Mouse (Mus musculus) gastrocnemius, adult 2 months (tissue): ENCODE results near the gene Serinc2. TPM values are rescaled to one million over a fixed set of nuclear protein-coding genes. Genes with fewer than 3 reads are reported as not detected.

Source experiments
- DNase-seq: peaks from one replicate; pipeline ENCODE4 v3.0.0; 2022
- H3K27ac ChIP-seq: fragments of 200-600 bp; 2 replicates; pipeline ENCODE4 v1.8.1; 2022; ENCODE audit warnings: mild to moderate bottlenecking
- H3K4me3 ChIP-seq: fragments of 200-600 bp; 2 replicates; pipeline ENCODE4 v1.8.1; 2022; ENCODE audit warnings: mild to moderate bottlenecking, moderate library complexity
- CTCF ChIP-seq: fragments of 200-600 bp; IDR thresholded peaks from 2 replicates; pipeline ENCODE4 v1.8.1; 2022; ENCODE audit warnings: antibody characterized with exemption, mild to moderate bottlenecking, moderate library complexity
- intact Hi-C: fragments of 180-260 bp; cut with DNase I; formaldehyde crosslinking; loops from one replicate; pipeline ENCODE4 v1.15.1; 2025
- total RNA-seq, 2 experiments: library from RNA; stranded (reverse); gene quantifications; 2 replicates each; pipeline ENCODE4 v1.2.3; 2021

Serinc2 gene
- total RNA-seq, 2 experiments from 2014 or later = 48.0 to 70.7 TPM

GRCm38 (mm10) chr4:130242956-130243355 lies 36.0 kb downstream of the Serinc2 start:
- Histone ChIP-seq H3K4me3 (no peak overlapping the region), H3K27ac (no peak overlapping the region)
- no peak for TF ChIP-seq CTCF
- DNase-seq = no peak
- intact Hi-C loops = no loop called here

- no peak for DNase-seq
- no peak overlapping the region for H3K4me3 ChIP-seq
- peak; percentile 9; the same call in 1 of the 2 replicates for TF ChIP-seq CTCF
- H3K27ac ChIP-seq = no peak overlapping the region
- intact Hi-C loops = no loop called here
These were observed 38.3 kb downstream of the Serinc2 start for GRCm38 (mm10) chr4:130240695-130241094.

GRCm38 (mm10) chr4:130237607-130238006 lies 41.4 kb downstream of the Serinc2 start:
- no peak for DNase-seq
- intact Hi-C loops = no loop called here

GRCm38 (mm10) chr4:130236361-130236760 lies 42.6 kb downstream of the Serinc2 start:
- intact Hi-C loops = no loop called here
- Histone ChIP-seq H3K27ac (no peak overlapping the region), H3K4me3 (no peak overlapping the region)
- TF ChIP-seq CTCF = no peak
- DNase-seq = no peak

More at GRCm38 (mm10) chr4:130237607-130238006, 41.4 kb downstream of the Serinc2 start:
- Histone ChIP-seq H3K27ac (no peak overlapping the region), H3K4me3 (no peak overlapping the region)
- TF ChIP-seq CTCF = no peak

GRCm38 (mm10) chr4:130224071-130224470 lies 54.9 kb downstream of the Serinc2 start:
- Histone ChIP-seq H3K4me3 (no peak overlapping the region), H3K27ac (no peak overlapping the region)
- no peak for TF ChIP-seq CTCF
- no peak for DNase-seq
- intact Hi-C loops = no loop called here

- H3K27ac ChIP-seq = no peak within 1 kb of the TSS
- TF ChIP-seq CTCF = no peak
- H3K4me3 ChIP-seq = no peak within 1 kb of the TSS
- intact Hi-C loops = no loop called here
- no peak for DNase-seq
These were observed 56.8 kb downstream of the Serinc2 start, which contains the start of gene Gm853 for GRCm38 (mm10) chr4:130222179-130222578. Gm853 (minus strand) TSS chr4:130222401.

- intact Hi-C loops = no loop called here
- no peak overlapping the region for H3K4me3 ChIP-seq
- DNase-seq = no peak
- no peak for TF ChIP-seq CTCF
- no peak overlapping the region for H3K27ac ChIP-seq
These were observed 58.8 kb downstream of the Serinc2 start for GRCm38 (mm10) chr4:130220176-130220575.

- DNase-seq = no peak
- intact Hi-C loops = no loop called here
- no peak overlapping the region for H3K4me3 ChIP-seq
- no peak overlapping the region for H3K27ac ChIP-seq
- no peak for TF ChIP-seq CTCF
These were observed 63.6 kb downstream of the Serinc2 start for GRCm38 (mm10) chr4:130215392-130215791.

GRCm38 (mm10) chr4:130213857-130214256 lies 65.1 kb downstream of the Serinc2 start:
- no peak overlapping the region for H3K4me3 ChIP-seq
- intact Hi-C loops = no loop called here
- no peak for DNase-seq
- H3K27ac ChIP-seq = no peak overlapping the region
- no peak for TF ChIP-seq CTCF

- no peak for DNase-seq
- no peak overlapping the region for H3K4me3 ChIP-seq
- intact Hi-C loops = no loop called here
- H3K27ac ChIP-seq = no peak overlapping the region
- no peak for TF ChIP-seq CTCF
These were observed 65.8 kb downstream of the Serinc2 start for GRCm38 (mm10) chr4:130213197-130213596.

GRCm38 (mm10) chr4:130212421-130212820 lies 66.6 kb downstream of the Serinc2 start:
- no peak for DNase-seq
- Histone ChIP-seq H3K27ac (no peak overlapping the region), H3K4me3 (no peak overlapping the region)
- no peak for TF ChIP-seq CTCF
- intact Hi-C loops = no loop called here

- TF ChIP-seq CTCF = no peak
- no peak overlapping the region for H3K27ac ChIP-seq
- no peak for DNase-seq
- intact Hi-C loops = no loop called here
- H3K4me3 ChIP-seq = no peak overlapping the region
These were observed 67.1 kb downstream of the Serinc2 start for GRCm38 (mm10) chr4:130211870-130212269.

Other genes starting within 250 kb of the Serinc2 start
- gene Col16a1, start 231.4 kb downstream of the Serinc2 start, total RNA-seq = 1 to 10 TPM; 3.5 to 7.9 TPM
- 10 to 100 TPM; 37.3 to 37.5 TPM for gene Pef1, start 176.6 kb downstream of the Serinc2 start, total RNA-seq
- not detected for gene Hcrtr1, start 139.8 kb downstream of the Serinc2 start, total RNA-seq
- gene Tinagl1, start 104.1 kb downstream of the Serinc2 start, total RNA-seq = 10 to 100 TPM; 18.7 to 45.2 TPM
- gene Gm853, start 56.8 kb downstream of the Serinc2 start, total RNA-seq = not detected
- 1,000 to 10,000 TPM in 1 of 2 experiments, 100 to 1,000 TPM in 1; 551 to 1,329 TPM for gene Fabp3, start 29.4 kb upstream of the Serinc2 start, total RNA-seq
- gene Gm10570, start 29.5 kb upstream of the Serinc2 start, total RNA-seq = under 1 TPM in 1 of 2 experiments, not detected in 1; 0.54 TPM
- 10 to 100 TPM; 38.4 to 47.3 TPM for gene Zcchc17, start 80.7 kb upstream of the Serinc2 start, total RNA-seq
- 10 to 100 TPM in 1 of 2 experiments, 1 to 10 TPM in 1; 9.5 to 13.0 TPM for gene Snrnp40, start 80.9 kb upstream of the Serinc2 start, total RNA-seq